In the genomic region with DNA sequence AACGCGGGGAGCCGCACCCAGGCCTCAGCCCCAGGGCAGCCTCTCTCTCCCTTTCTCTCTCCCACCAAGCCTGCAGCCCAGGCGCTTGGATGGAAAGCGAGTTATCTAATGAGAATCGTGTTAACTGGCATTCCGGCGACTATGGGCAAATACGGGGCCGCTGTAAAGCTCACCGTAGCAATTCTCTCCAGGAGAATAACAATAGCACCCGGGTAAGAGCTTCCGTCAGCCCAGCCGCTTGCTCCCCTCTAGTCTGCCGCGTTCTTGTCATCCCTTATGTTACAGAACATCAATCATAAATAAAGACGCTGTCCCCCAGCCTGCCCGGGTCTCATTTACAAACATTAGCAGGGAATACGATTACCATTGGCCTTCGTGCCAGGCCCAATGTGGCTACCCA, we compare ENCODE assay signal across 11 mouse cellular contexts. TPM values are rescaled to one million over a fixed set of nuclear protein-coding genes. Genes with fewer than 3 reads are reported as not detected.
A peak's percentile ranks its signal among the peaks of the same experiment; 100 is the strongest.
DNase-seq lines count a peak whose midpoint lies in the region; ATAC-seq and TF ChIP-seq lines count a peak whose summit lies in the region.
"Had no signal": no experiment of that assay in that cellular context is flagged by ENCODE, and none has a peak within 500 bp of the region (broad histone marks: within the 10 kb centered on the region; RNA-seq: fewer than 3 reads in every experiment).

No protein-coding gene starts in this region.

- no peaks in the 10 kb centered on the region for H3K9me3 ChIP-seq in E14TG2a.4 (ENCODE audit: low read length)
- H3K9me3 ChIP-seq in forebrain, embryonic 16.5 days (ENCODE audit: control insufficient read depth, low read length) = no peaks in the 10 kb centered on the region
- no peaks in the 10 kb centered on the region for H3K9me3 ChIP-seq in liver, embryonic 13.5 days (replicated peaks)
- H3K9me3 ChIP-seq: megakaryocyte, embryonic 14.5 days had no signal

- H3K36me3 ChIP-seq in E14TG2a.4 (ENCODE audit: insufficient read depth, low read length) = no peaks in the 10 kb centered on the region
- H3K36me3 ChIP-seq in forebrain, embryonic 16.5 days (ENCODE audit: control insufficient read depth, insufficient read depth) = no peaks in the 10 kb centered on the region
- no peaks in the 10 kb centered on the region for H3K36me3 ChIP-seq in liver, embryonic 13.5 days

- 0 out of 2 replicates have a peak, but pooled peaks have one; percentile 5 for ATAC-seq in forebrain, embryonic 16.5 days
- ATAC-seq in liver, embryonic 13.5 days (ENCODE audit: low read depth) = no peak
- no peak for ATAC-seq in cerebellum, adult (ENCODE audit: insufficient number of reproducible peaks, low FRiP score, low TSS enrichment)

- no peak for TF ChIP-seq CTCF in E14TG2a.4 (conservative IDR thresholded peaks at IDR 0.05; ENCODE audit: low read length)

- H3K4me3 ChIP-seq in E14TG2a.4 (replicated peaks; ENCODE audit: low read length) = peak overlapping the region; percentile 87
- H3K4me3 ChIP-seq in forebrain, embryonic 16.5 days (replicated peaks; ENCODE audit: low read length) = peak overlapping the region; percentile 76
- no peak overlapping the region for H3K4me3 ChIP-seq in liver, embryonic 13.5 days (replicated peaks)
- H3K4me3 ChIP-seq: erythroblast, embryonic 14.5 days; megakaryocyte, embryonic 14.5 days had no signal

- H3K27me3 ChIP-seq in E14TG2a.4 (ENCODE audit: insufficient read depth, low read length) = peaks cover 30% of the 10 kb centered on the region
- H3K27me3 ChIP-seq in forebrain, embryonic 16.5 days (replicated peaks; ENCODE audit: control insufficient read depth, insufficient read depth, low read length) = no peaks in the 10 kb centered on the region
- peaks cover 78% of the 10 kb centered on the region for H3K27me3 ChIP-seq in liver, embryonic 13.5 days

- H3K4me2 ChIP-seq in forebrain, embryonic 16.5 days (ENCODE audit: low read length) = peak overlapping the region; percentile 75
- H3K4me2 ChIP-seq in liver, embryonic 13.5 days = peak overlapping the region; percentile 74; the same call in 1 of the 2 replicates

- peaks cover 43% of the 10 kb centered on the region for H3K4me1 ChIP-seq in E14TG2a.4 (replicated peaks; ENCODE audit: low read depth, low read length)
- H3K4me1 ChIP-seq in forebrain, embryonic 16.5 days (replicated peaks; ENCODE audit: control insufficient read depth, insufficient read depth, low read length) = peaks cover 45% of the 10 kb centered on the region
- peaks cover 31% of the 10 kb centered on the region for H3K4me1 ChIP-seq in liver, embryonic 13.5 days (replicated peaks)

- peak overlapping the region; percentile 83 for H3K9ac ChIP-seq in forebrain, embryonic 16.5 days (replicated peaks; ENCODE audit: low read depth, low read length)
- no peak overlapping the region for H3K9ac ChIP-seq in liver, embryonic 13.5 days

- H3K27ac ChIP-seq in forebrain, embryonic 16.5 days (ENCODE audit: low read length) = peak overlapping the region; percentile 94
- no peak overlapping the region for H3K27ac ChIP-seq in liver, embryonic 13.5 days

- peak; percentile 38 for DNase-seq in embryo, embryonic 11 days
- DNase-seq in embryo, embryonic 10 days (ENCODE audit: low spot score) = no peak
- no peak for DNase-seq in liver, embryonic 13.5 days
- DNase-seq in adrenal gland, adult 18-20 months (ENCODE audit: low spot score in 2 of 2) = no peak
- DNase-seq in thymus, postnatal 0 days (ENCODE audit: low spot score) = no peak

- WGBS in forebrain, embryonic 16.5 days = 2% methylated on average over 20 of the region's 20 CpGs
- WGBS in liver, embryonic 13.5 days (ENCODE audit: insufficient replicate concordance) = 5% methylated on average over 20 of the region's 20 CpGs

RNA-seq across cellular contexts. Expression of gene Cux2, which starts 1.6 kb away (rescaled TPM):
- 32.0 and 36.2 TPM in 2 replicates for polyA plus RNA-seq in forebrain, embryonic 16.5 days (2015; fragmentation: Nextera tagmentation; extraction: Ambion mirVana)
- polyA plus RNA-seq in liver, embryonic 13.5 days (2015; fragmentation: Nextera tagmentation; extraction: Ambion mirVana) = 0.59 and 0.88 TPM in 2 replicates
- 10 to 100 TPM; 11.4 to 15.0 TPM for total RNA-seq in adrenal gland, adult 18-20 months (2021)
- polyA plus RNA-seq in thymus, postnatal 0 days (2015; fragmentation: Nextera tagmentation; extraction: Ambion mirVana) = 0.14 and 0.17 TPM in 2 replicates

RNA-seq across cellular contexts. Expression of gene Myl2, which starts 52.5 kb away (rescaled TPM):
- polyA plus RNA-seq in forebrain, embryonic 16.5 days (2015; fragmentation: Nextera tagmentation; extraction: Ambion mirVana) = 0.44 and 1.0 TPM in 2 replicates
- 0.70 and 11.9 TPM in 2 replicates for polyA plus RNA-seq in liver, embryonic 13.5 days (2015; fragmentation: Nextera tagmentation; extraction: Ambion mirVana)
- total RNA-seq in adrenal gland, adult 18-20 months (2021) = not detected
- polyA plus RNA-seq in thymus, postnatal 0 days (2015; fragmentation: Nextera tagmentation; extraction: Ambion mirVana) = 1.3 and 1.7 TPM in 2 replicates
- polyA plus RNA-seq: C2C12; erythroblast, embryonic 14.5 days had no signal

Comparison
In these comparisons a context has a peak if more than half of its experiments do, and no peak if none do; other contexts are left out.
1. RNA of gene Cux2, which starts 1.6 kb away (polyA plus RNA-seq): 32.0 to 36.2 TPM in forebrain, embryonic 16.5 days; 0.59 to 0.88 TPM in liver, embryonic 13.5 days and 0.14 to 0.17 TPM in thymus, postnatal 0 days; every median in the first group is over 10 times any median in the second.